Mouse (Mus musculus): Measurements from ENCODE around the gene Lmntd1.

DNA sequence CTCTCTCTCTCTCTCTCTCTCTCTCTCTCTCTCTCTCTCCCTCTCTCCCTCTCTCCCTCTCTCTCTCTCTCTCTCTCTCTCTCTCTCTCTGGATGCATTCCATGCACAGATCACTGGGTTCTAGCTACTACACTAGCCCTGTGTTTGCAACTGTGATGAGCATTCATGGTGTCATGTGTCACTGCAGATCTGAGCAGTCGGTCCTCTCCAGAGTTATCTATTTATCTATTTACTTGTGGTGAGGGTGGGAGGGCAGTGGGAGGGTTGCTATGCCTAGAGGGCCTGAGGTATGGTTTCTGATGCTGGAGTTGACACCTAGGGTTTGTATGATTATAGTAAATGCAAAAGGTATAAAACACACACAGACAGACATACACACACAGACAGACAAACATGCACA, 261.4 kb downstream of the Lmntd1 start:
- TF ChIP-seq CTCF (IDR thresholded peaks at IDR 0.05; ENCODE audit: low read depth, low read length), result no peak
- no peak for TF ChIP-seq POLR2A (IDR thresholded peaks at IDR 0.05; ENCODE audit: insufficient read depth, low read length)

Data from ES-Bruce4 (cell line).